Mouse (Mus musculus) midbrain, embryonic 10.5 days (tissue): ENCODE measurements around the gene Pofut2. TPM values are rescaled to one million over a fixed set of nuclear protein-coding genes. Genes with fewer than 3 reads are reported as not detected.

Source experiments
- DNase-seq: peaks from one replicate; pipeline ENCODE4 v3.0.0-alpha.2; 2017; ENCODE audit warnings: low spot score
- H3K27ac ChIP-seq: fragments of 300-500 bp; sonication (generic); replicated peaks from 2 replicates; pipeline ENCODE4 v1.5.1; 2016; ENCODE audit warnings: mild to moderate bottlenecking
- H3K27me3 ChIP-seq: fragments of 300-500 bp; sonication (generic); 2 replicates; pipeline ENCODE4 v1.6.1; 2016; ENCODE audit warnings: low read depth, mild to moderate bottlenecking; ENCODE audit not compliant: poor library complexity, severe bottlenecking
- H3K36me3 ChIP-seq: fragments of 300-500 bp; sonication (generic); 2 replicates; pipeline ENCODE4 v1.6.1; 2016; ENCODE audit warnings: mild to moderate bottlenecking, moderate library complexity
- H3K4me1 ChIP-seq: fragments of 300-500 bp; sonication (generic); 2 replicates; pipeline ENCODE4 v1.6.1; 2016
- H3K4me3 ChIP-seq: fragments of 300-500 bp; sonication (generic); 2 replicates; pipeline ENCODE4 v1.5.1; 2016; ENCODE audit warnings: mild to moderate bottlenecking, moderate library complexity
- H3K9me3 ChIP-seq: fragments of 300-500 bp; sonication (generic); replicated peaks from 2 replicates; pipeline ENCODE4 v1.6.1; 2016; ENCODE audit warnings: mild to moderate bottlenecking
- WGBS: fragments of 180-500 bp; shearing (Covaris S2); methylation state at CpG from one replicate; pipeline ENCODE4 v1.1.7; 2016; 5-methylcytosine and 5-hydroxymethylcytosine counted together
- polyA plus RNA-seq: library from polyadenylated mRNA; unstranded; fragments of >200 nt; fragmentation: Nextera tagmentation; extraction: Ambion mirVana; gene quantifications from 2 replicates; pipeline ENCODE4 v1.2.1, GENCODE M21; 2016

The Pofut2 gene
- polyA plus RNA-seq, 1 experiment from 2014 or later: 82.2 TPM

DNA sequence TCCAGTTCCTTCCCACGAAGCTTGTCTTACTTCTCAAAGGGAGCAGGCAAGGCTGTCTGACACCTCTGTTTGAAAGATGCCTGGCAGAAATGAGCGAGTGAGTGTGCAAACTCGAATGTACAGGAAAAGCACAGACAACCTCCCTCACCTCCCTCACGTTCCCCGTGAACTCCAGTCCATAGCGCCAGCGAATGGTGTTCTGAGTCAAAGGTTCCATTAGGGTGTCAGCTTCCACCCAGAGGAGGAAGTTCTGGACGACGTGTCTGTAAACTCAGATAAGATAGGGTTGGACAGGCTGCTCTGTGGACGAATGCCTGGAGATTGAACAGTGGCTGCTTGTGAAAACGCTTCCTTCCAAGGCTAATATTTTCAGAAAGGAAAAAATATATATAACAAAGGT is 37.9 kb upstream of the Pofut2 start:
- Histone ChIP-seq H3K27me3 (no peaks in the 10 kb centered on the region), H3K27ac (no peak overlapping the region), H3K4me3 (no peak overlapping the region), H3K4me1 (peaks cover 3% of the 10 kb centered on the region; the same call in 1 of the 2 replicates), H3K36me3 (no peaks in the 10 kb centered on the region), H3K9me3 (no peaks in the 10 kb centered on the region)
- no peak for DNase-seq
- 83% methylated on average over 11 of the region's 11 CpGs for WGBS

DNA sequence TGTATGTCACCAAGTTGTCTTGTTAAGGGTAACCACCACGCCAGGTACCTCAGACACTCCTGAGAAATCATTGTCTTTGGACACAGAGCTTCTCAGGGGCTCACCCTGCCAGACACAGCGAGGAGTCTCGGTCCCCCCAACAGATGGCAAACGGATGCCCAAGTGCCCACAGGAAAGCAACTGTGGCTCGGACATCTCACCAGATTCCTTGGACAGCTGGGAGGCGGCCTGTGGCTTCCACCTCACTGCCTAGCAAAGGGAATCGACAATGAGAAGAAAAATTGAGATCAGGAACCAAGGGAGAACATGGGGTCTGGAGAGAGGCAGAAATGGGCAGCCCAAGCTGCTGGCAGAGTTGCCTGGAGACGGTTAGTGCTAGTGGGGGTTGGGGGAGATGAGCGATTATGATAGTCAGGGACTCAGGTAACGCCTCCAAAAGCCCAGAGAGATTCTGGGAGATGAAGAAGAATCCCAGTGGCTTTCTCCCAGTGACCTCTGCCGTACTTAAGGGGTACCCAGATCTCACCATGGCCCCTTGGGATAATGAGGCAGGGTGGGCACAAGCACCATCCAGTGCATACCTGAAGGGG is 36.0 kb upstream of the Pofut2 start:
- Histone ChIP-seq H3K4me1 (peaks cover 3% of the 10 kb centered on the region; the same call in 1 of the 2 replicates), H3K36me3 (no peaks in the 10 kb centered on the region), H3K4me3 (no peak overlapping the region), H3K27me3 (no peaks in the 10 kb centered on the region), H3K27ac (no peak overlapping the region), H3K9me3 (no peaks in the 10 kb centered on the region)
- 86% methylated on average over 11 of the region's 11 CpGs for WGBS
- DNase-seq: no peak

DNA sequence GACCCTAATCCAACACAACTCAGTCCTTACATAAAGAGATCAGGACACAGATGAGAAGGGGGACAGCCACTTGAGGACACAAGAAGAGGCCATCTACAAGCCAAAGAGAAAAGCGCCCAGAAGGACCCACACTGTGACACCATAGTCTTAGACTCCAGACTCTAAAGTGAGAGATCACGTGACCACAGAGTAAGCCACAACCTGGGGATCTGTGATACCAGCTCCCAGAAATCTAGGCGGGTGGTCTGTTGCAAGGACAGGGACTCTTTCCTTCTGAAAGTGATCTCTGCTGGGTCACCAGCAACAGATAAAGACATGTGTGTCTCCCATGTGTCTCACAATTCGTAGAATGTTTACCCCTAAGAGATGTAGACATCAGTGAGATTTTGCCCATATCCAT is 34.6 kb upstream of the Pofut2 start:
- H3K27me3 ChIP-seq: no peaks in the 10 kb centered on the region
- WGBS: 89% methylated on average over 4 of the region's 4 CpGs

DNA sequence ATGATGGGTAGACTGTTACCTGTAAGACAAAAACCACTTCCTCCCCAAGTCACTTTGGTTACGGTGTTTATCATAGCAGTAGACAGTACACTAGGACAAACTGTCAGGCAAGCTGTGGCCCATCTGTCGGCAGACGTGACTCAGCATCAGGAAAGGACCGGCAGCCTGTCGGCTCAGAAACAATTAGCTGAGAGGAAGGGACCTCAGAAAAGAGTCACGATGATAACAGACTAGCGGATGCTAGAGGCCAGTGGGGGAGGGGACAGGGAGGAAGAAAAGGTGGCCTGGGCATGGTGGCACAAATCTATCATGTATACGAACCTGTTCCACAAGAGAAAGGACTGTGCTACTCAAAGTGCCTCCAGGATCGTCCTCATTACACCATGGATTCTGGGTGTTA is 33.6 kb upstream of the Pofut2 start:
- H3K9me3 ChIP-seq: no peaks in the 10 kb centered on the region
- peaks cover 8% of the 10 kb centered on the region for H3K4me1 ChIP-seq
- H3K27me3 ChIP-seq: no peaks in the 10 kb centered on the region
- H3K27ac ChIP-seq: no peak overlapping the region
- H3K4me3 ChIP-seq: no peak overlapping the region
- no peaks in the 10 kb centered on the region for H3K36me3 ChIP-seq
- WGBS: 85% methylated on average over 9 of the region's 9 CpGs
- no peak for DNase-seq

More for the DNA sequence above, 34.6 kb upstream of the Pofut2 start:
- Histone ChIP-seq H3K4me1 (peaks cover 8% of the 10 kb centered on the region), H3K27ac (no peak overlapping the region), H3K36me3 (no peaks in the 10 kb centered on the region), H3K9me3 (no peaks in the 10 kb centered on the region), H3K4me3 (no peak overlapping the region)
- no peak for DNase-seq

DNA sequence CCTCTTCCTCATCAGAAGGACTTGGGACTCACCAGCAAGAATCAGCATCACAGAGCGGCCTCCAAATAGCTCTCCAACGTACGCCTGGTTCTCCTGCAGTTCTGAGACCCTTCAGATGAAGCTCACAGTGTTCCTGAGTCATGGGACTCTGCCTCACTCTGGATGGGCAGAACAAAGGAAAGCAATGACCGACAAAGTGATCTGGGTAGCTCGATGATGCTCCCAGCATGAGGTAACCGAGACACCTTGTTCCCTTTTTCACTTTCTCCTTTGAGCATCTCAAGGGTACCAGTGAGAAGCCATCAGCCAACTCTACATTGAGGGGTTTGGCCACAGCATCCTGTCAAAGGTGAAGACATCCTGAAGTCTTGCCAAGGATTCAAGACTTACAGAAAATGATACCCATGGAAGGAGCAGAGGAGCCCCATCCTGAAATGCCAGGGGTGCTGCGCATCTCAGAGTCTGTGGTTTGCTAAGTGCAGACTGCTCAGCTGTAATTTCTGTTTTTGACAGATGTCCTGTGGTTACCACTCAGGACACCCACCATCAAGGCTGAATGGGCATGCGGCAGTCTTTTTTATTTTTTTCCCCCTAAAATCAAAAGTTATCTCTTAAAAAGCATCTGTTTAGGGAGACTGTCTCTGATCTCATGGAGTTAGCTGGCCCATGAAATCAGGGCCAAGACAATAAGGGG is 32.9 kb upstream of the Pofut2 start:
- Histone ChIP-seq H3K27ac (no peak overlapping the region), H3K4me1 (peaks cover 8% of the 10 kb centered on the region), H3K4me3 (no peak overlapping the region), H3K36me3 (no peaks in the 10 kb centered on the region), H3K27me3 (no peaks in the 10 kb centered on the region), H3K9me3 (no peaks in the 10 kb centered on the region)
- DNase-seq: no peak
- 92% methylated on average over 8 of the region's 8 CpGs for WGBS

DNA sequence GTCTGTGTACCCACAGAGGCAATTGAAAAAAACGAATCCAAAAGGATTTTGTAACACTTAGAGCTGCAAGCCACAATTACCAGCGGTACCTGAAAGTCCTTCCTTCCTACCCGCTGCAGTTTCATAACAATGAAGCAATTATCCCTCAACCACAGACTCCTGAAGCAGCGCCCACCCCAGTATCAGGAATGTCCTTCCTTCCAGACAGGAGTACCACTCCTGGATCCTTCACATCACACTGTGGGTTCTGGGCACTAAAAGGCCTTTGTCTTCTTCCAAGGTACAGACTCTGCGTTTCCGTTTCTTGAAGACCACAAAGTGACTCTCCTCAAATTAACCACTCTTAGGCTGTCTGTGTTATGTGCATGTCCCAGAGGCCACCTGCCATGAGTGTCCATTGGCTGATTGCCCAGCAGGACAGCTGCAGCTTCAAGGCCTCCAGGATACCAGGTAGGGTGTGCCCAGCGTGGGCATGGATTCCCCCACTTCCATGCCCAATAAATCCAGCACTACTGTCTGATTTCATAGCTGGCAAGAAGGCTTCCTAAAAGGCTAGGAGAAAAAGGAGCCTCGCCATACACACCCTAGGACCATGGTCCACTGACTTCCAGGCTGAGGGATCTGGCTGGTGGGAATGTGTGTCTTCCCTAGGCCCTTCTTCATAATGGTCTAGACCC is 32.2 kb upstream of the Pofut2 start:
- no peak overlapping the region for H3K4me3 ChIP-seq
- no peaks in the 10 kb centered on the region for H3K9me3 ChIP-seq
- WGBS: 80% methylated on average over 8 of the region's 8 CpGs
- no peak for DNase-seq
- H3K36me3 ChIP-seq: no peaks in the 10 kb centered on the region
- peaks cover 8% of the 10 kb centered on the region for H3K4me1 ChIP-seq
- no peak overlapping the region for H3K27ac ChIP-seq
- no peaks in the 10 kb centered on the region for H3K27me3 ChIP-seq

DNA sequence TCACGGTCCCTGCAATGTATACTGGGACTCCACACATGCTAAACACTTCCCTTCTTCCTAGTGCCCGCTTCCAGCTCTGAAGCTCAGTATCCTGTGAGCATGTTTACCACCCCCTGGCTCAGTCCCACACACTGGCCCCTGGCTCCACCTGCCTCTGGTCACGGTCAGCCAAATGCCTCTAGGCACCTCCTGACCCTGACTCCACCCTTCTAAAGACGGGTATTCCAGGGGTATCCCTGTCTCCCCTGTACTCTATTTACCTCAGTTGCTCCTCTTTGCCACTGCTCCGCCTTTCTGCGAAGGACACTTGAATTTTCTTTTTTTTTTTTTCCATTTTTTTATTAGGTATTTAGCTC is 31.7 kb upstream of the Pofut2 start:
- no peaks in the 10 kb centered on the region for H3K9me3 ChIP-seq
- H3K36me3 ChIP-seq: no peaks in the 10 kb centered on the region
- DNase-seq: no peak
- WGBS: 90% methylated on average over 6 of the region's 6 CpGs
- H3K27ac ChIP-seq: no peak overlapping the region
- H3K27me3 ChIP-seq: no peaks in the 10 kb centered on the region
- H3K4me1 ChIP-seq: peaks cover 8% of the 10 kb centered on the region
- H3K4me3 ChIP-seq: no peak overlapping the region

DNA sequence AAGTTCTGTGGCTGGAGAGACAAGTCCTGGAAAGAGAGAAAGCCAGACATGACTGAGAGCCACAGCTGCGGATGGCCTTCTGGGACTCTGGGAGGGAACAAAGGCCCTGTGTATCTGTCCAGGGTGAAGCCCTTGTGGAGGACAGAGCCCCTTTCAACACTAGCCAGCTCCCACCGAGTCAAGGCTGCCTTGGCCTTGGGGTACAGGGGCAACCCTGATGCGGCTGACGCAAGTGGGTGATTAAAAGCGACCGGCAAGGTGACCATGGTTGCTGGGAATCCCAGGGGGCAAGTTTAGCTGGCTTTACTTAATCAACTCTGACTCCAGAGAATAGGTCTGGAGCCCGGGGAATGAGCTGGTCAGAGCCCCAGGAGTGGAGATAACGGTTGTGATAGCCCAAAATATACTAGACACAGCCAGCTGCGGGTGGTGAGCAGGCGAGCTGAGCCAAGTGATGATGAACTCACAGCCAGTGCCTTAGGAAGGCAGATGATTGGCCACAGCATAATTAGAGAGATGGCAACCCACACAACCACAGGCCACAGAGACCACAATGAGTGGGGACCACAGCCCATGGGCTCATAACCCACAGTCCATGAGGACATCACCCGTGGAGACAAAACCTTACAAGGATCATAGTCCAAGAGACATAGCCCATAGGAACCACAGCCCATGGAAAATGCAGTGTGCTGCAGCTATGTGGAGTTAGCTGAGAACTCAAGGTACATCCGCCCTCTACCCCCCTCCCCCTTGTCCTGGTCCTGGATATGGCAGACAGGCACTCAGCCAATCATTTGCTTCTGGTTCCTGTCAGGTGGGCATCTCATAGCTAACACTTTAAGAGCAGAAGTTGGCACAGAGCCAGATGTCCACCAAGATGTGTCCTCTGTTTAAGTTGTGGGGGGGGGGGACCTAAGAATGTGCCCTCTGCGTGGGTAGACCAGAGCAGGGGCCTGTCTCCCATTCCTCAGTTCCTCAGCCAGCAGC is 29.1 kb upstream of the Pofut2 start:
- no peak overlapping the region for H3K4me3 ChIP-seq
- no peak overlapping the region for H3K27ac ChIP-seq
- H3K27me3 ChIP-seq: no peaks in the 10 kb centered on the region
- DNase-seq: no peak
- peaks cover 7% of the 10 kb centered on the region for H3K4me1 ChIP-seq
- no peaks in the 10 kb centered on the region for H3K9me3 ChIP-seq
- WGBS: 87% methylated on average over 13 of the region's 13 CpGs
- H3K36me3 ChIP-seq: no peaks in the 10 kb centered on the region

DNA sequence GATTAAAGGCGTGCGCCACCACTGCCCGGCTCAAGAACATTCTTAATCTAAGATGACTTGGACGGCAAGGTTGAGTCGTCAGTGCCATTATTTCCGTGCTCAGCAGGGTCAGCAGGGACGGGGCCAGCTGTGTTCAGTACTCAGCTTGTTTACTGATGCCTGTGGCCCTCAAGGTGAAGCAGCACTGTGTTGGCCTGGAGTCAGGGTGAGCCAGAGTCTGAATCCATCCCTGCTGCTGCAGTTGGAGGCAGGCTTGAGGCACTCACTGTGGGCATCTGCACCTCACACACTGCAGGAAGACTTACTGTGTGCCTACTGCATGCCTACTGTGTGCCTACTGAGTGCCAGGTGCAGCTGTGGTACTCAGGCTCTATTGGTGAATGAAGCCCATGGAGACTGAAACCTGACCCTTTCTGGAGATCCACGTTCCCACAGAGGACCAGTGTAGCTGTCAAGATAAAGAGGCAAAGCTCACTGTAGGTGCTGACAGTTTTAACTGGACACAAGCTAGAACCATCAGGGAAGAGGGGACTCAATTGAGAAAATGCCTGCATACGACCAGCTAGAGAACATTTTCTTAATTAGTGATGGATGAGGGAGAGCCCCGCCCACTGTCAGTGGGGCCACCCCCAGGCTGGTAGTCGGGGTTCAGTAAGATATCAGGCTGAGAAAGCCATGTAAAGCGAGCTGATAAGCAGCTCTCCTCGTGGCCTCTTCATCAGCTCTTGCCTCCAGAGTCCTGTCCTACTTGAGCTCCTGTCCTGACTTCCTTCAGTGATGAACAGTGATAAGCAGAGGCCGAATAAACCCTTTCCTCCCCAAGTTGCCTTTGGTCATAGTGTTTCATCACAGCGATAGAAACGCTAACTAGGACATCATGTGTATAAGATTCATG is 26.9 kb upstream of the Pofut2 start:
- Histone ChIP-seq H3K36me3 (no peaks in the 10 kb centered on the region), H3K4me3 (no peak overlapping the region), H3K4me1 (peaks cover 13% of the 10 kb centered on the region), H3K27me3 (no peaks in the 10 kb centered on the region), H3K27ac (0 out of 2 replicates have a peak overlapping the region, but pooled peaks have one; percentile 13), H3K9me3 (peaks cover 6% of the 10 kb centered on the region; the same call in 1 of the 2 replicates)
- DNase-seq: no peak
- WGBS: 81% methylated on average over 16 of the region's 16 CpGs

DNA sequence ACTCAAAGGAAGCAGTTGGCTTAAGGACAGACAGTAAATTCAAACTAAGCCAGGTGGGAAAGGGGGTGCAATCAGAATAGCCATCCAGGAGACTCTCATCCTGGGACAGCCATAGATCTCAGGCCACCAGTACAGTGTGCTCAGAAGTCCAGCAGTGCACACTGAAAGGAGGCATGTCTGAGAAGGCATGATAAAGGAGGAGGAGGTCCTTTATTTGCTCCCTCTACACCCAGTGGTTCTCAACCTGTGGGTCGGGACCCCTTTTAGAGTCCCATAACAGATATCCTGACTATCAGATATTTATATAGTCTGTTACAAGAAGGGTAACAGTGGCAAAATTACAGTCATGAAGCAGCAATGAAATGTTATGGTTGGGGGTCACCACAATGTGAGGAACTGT is 25.8 kb upstream of the Pofut2 start:
- Histone ChIP-seq H3K27ac (no peak overlapping the region), H3K4me3 (no peak overlapping the region), H3K9me3 (peaks cover 6% of the 10 kb centered on the region; the same call in 1 of the 2 replicates), H3K4me1 (peaks cover 14% of the 10 kb centered on the region), H3K36me3 (no peaks in the 10 kb centered on the region), H3K27me3 (no peaks in the 10 kb centered on the region)
- WGBS: 91% methylated on average over 1 of the region's 1 CpGs
- no peak for DNase-seq

DNA sequence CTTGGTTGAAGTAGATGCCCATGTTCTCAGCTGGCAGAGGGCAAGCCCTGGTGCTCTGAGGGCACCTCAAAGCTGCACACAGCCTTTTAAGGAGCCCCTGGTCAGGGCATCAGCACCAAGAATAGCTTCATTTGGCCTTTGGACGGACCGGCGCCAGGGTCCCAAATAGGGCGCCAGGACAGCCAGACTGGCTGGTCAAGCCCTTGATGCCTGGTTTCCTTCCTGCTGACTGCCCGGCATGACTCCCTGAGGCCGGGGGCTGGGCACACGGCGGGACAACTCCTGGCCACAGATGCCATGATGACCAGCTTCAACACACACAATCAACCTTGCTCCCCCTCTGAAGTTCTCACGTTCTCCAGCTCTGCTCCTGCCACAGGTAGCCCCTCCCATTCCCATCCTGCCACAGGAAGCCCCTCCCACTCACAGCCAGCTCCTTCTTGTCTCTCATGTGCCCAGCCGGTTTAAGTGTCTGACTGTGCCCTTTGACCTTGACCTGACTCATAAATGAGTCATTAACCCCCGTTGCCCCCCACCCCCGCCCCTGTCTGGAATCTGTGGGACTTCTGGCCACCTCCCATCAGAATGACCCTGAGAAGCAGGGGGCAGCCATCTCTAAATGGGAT is 23.9 kb upstream of the Pofut2 start:
- DNase-seq: no peak
- WGBS: 88% methylated on average over 12 of the region's 12 CpGs
- H3K27ac ChIP-seq: no peak overlapping the region

More for the DNA sequence above, 23.9 kb upstream of the Pofut2 start:
- Histone ChIP-seq H3K9me3 (peaks cover 6% of the 10 kb centered on the region; the same call in 1 of the 2 replicates), H3K36me3 (no peaks in the 10 kb centered on the region), H3K4me1 (peaks cover 10% of the 10 kb centered on the region; the same call in 1 of the 2 replicates), H3K4me3 (no peak overlapping the region), H3K27me3 (no peaks in the 10 kb centered on the region)
